ENCODE assay signal across 22 mouse cellular contexts in the genomic region with DNA sequence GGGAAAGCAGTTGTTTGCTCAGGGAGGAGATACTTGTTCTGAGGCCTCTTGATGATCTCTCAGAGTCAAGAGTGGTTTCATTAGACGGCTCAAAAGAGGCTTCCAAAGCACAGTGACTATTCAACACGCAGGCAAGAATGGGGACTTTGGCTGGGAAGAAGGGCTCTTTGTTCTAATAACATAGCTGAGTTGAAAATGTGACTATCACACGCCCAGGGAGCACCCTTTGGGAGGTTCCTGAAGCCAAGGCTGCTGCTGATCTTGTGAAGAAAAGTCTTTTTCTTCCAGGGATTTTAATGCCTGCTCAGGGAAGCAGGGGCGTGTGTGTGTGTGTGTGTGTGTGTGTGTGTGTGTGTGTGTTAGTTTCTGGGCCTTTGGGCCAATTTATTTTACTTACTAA. TPM values are rescaled to one million over a fixed set of nuclear protein-coding genes. Genes with fewer than 3 reads are reported as not detected.
A peak's percentile ranks its signal among the peaks of the same experiment; 100 is the strongest.
DNase-seq lines count a peak whose midpoint lies in the region; ATAC-seq and TF ChIP-seq lines count a peak whose summit lies in the region.
"Had no signal": no experiment of that assay in that cellular context is flagged by ENCODE, and none has a peak within 500 bp of the region (broad histone marks: within the 10 kb centered on the region; RNA-seq: fewer than 3 reads in every experiment).

No protein-coding gene starts in this region.

- 47% methylated on average over 4 of the region's 4 CpGs for whole genome bisulfite sequencing in lung, embryonic 15.5 days
- WGBS in lung, adult 2 months = 56% methylated on average over 4 of the region's 4 CpGs

- H3K4me3 ChIP-seq in gastrocnemius, adult 2 months = no peak overlapping the region
- no peak overlapping the region for H3K4me3 ChIP-seq in lung, embryonic 15.5 days
- no peak overlapping the region for H3K4me3 ChIP-seq in lung, adult 2 months (replicated peaks; ENCODE audit: extremely low read depth, low read depth, low read length)
- H3K4me3 ChIP-seq: embryonic facial prominence, embryonic 13.5 days; forebrain, embryonic 13.5 days; heart, adult 2 months; heart, embryonic 12.5 days; hindbrain, embryonic 15.5 days had no signal

- 0 out of 2 replicates have a peak, but pooled peaks cover 4% of the 10 kb centered on the region for H3K4me1 ChIP-seq in lung, embryonic 15.5 days
- H3K4me1 ChIP-seq in lung, adult 2 months (ENCODE audit: control insufficient read depth, insufficient read depth, low read length) = no peaks in the 10 kb centered on the region
- H3K4me1 ChIP-seq: embryonic facial prominence, embryonic 13.5 days; heart, embryonic 12.5 days; hindbrain, embryonic 15.5 days had no signal

- H3K9ac ChIP-seq in lung, embryonic 15.5 days = no peak overlapping the region
- H3K9ac ChIP-seq: embryonic facial prominence, embryonic 13.5 days; forebrain, embryonic 13.5 days; forebrain, postnatal 0 days; heart, embryonic 12.5 days; hindbrain, embryonic 15.5 days had no signal

- H3K27ac ChIP-seq in gastrocnemius, adult 2 months = no peak overlapping the region
- H3K27ac ChIP-seq in lung, embryonic 15.5 days = peak overlapping the region; percentile 15; the same call in 1 of the 2 replicates
- H3K27ac ChIP-seq: embryonic facial prominence, embryonic 13.5 days; forebrain, embryonic 13.5 days; heart, adult 2 months; hindbrain, embryonic 15.5 days had no signal

- H3K27me3 ChIP-seq in lung, embryonic 15.5 days = no peaks in the 10 kb centered on the region
- H3K27me3 ChIP-seq: embryonic facial prominence, embryonic 13.5 days; forebrain, embryonic 13.5 days; heart, embryonic 12.5 days; hindbrain, embryonic 15.5 days had no signal

- ATAC-seq in lung, embryonic 15.5 days (ENCODE audit: borderline replicate concordance, extremely low read depth, low FRiP score, low TSS enrichment) = no peak
- ATAC-seq: forebrain, embryonic 13.5 days; forebrain, postnatal 0 days had no signal

- TF ChIP-seq POLR2A in lung, adult 2 months (IDR thresholded peaks at IDR 0.05; ENCODE audit: borderline replicate concordance, extremely low read depth, low read depth, low read length) = no peak
- TF ChIP-seq POLR2A in brain, embryonic 14.5 days (IDR thresholded peaks at IDR 0.05; ENCODE audit: borderline replicate concordance, extremely low read depth, insufficient read depth, insufficient read length, poor library complexity, severe bottlenecking) = no peak

- H3K36me3 ChIP-seq in lung, embryonic 15.5 days = no peaks in the 10 kb centered on the region
- H3K36me3 ChIP-seq: embryonic facial prominence, embryonic 13.5 days; heart, embryonic 12.5 days; hindbrain, embryonic 15.5 days had no signal

- peak; percentile 27 for DNase-seq in gastrocnemius, adult 2 months
- DNase-seq in gastrocnemius, postnatal 10 days = no peak
- DNase-seq in lung, adult 2 months = no peak
- DNase-seq in brain, embryonic 14.5 days (ENCODE audit: low read depth) = peak; percentile 22
- no peak for DNase-seq in urinary bladder, adult 18-20 months (ENCODE audit: low spot score in 2 of 2)
- DNase-seq: adrenal gland, adult 8-10 months; adrenal gland, postnatal 36 days; cerebellum, adult 11-12 months; cerebellum, adult 9-10 months; cerebellum, postnatal 25 days; forebrain, postnatal 0 days; heart, adult 2 months; heart, postnatal 36 days; kidney, adult 11 months had no signal

- no peak overlapping the region for H3K4me2 ChIP-seq in lung, embryonic 15.5 days
- H3K4me2 ChIP-seq: embryonic facial prominence, embryonic 13.5 days; forebrain, embryonic 13.5 days; heart, embryonic 12.5 days; hindbrain, embryonic 15.5 days had no signal

- intact Hi-C loops in gastrocnemius, adult 2 months (cut with DNase I) = no loop called here

- no peak for TF ChIP-seq CTCF in gastrocnemius, adult 2 months (IDR thresholded peaks at IDR 0.05)
- no peak for TF ChIP-seq CTCF in lung, adult 2 months (IDR thresholded peaks at IDR 0.05; ENCODE audit: insufficient read depth, low read length)
- no peak for TF ChIP-seq CTCF in brain, embryonic 14.5 days (IDR thresholded peaks at IDR 0.05; ENCODE audit: borderline replicate concordance, extremely low read depth, insufficient read depth, insufficient read length)

- no peaks in the 10 kb centered on the region for H3K9me3 ChIP-seq in lung, embryonic 15.5 days
- H3K9me3 ChIP-seq: embryonic facial prominence, embryonic 13.5 days; forebrain, embryonic 13.5 days; heart, embryonic 12.5 days; hindbrain, embryonic 15.5 days had no signal

RNA-seq across cellular contexts. Expression of gene A2ml1, which starts 8.0 kb away (rescaled TPM):
- not detected for total RNA-seq in gastrocnemius, adult 2 months (2021)
- total RNA-seq in gastrocnemius, postnatal 10 days (2021) = not detected
- polyA plus RNA-seq in lung, embryonic 15.5 days (2015; fragmentation: Nextera tagmentation; extraction: Ambion mirVana) = 2.4 and 2.8 TPM in 2 replicates
- polyA plus RNA-seq in lung, adult 2 months (2012; rRNA removed) = 2.8 and 5.1 TPM in 2 replicates
- 0.83 and 1.2 TPM in 2 replicates for polyA plus RNA-seq in brain, embryonic 14.5 days (2012; rRNA removed)
- total RNA-seq: adrenal gland, adult 8-10 months; adrenal gland, postnatal 36 days; ES-E14; heart, adult 2 months; heart, postnatal 36 days had no signal
- polyA plus RNA-seq: hindbrain, embryonic 11.5 days had no signal

RNA-seq across cellular contexts. Expression of gene Klrb1a, which starts 33.9 kb away (rescaled TPM):
- not detected for total RNA-seq in gastrocnemius, adult 2 months (2021)
- not detected for total RNA-seq in gastrocnemius, postnatal 10 days (2021)
- not detected in 2 replicates for polyA plus RNA-seq in lung, embryonic 15.5 days (2015; fragmentation: Nextera tagmentation; extraction: Ambion mirVana)
- polyA plus RNA-seq in lung, adult 2 months (2012; rRNA removed) = 0.52 and 1.8 TPM in 2 replicates
- 0.12 TPM in 1 of 2 replicates, not detected in the other for polyA plus RNA-seq in brain, embryonic 14.5 days (2012; rRNA removed)
- total RNA-seq: adrenal gland, adult 8-10 months; adrenal gland, postnatal 36 days; ES-E14; forebrain, postnatal 0 days; heart, adult 2 months; heart, postnatal 36 days had no signal
- polyA plus RNA-seq: cortical plate, adult 2 months; embryonic facial prominence, embryonic 13.5 days; forebrain, embryonic 13.5 days; forebrain, postnatal 0 days; heart, embryonic 12.5 days; hindbrain, embryonic 11.5 days; hindbrain, embryonic 15.5 days had no signal

Comparison
In these comparisons a context has a peak if more than half of its experiments do, and no peak if none do; other contexts are left out.
1. DNase-seq: peak in gastrocnemius, adult 2 months (single experiment) and brain, embryonic 14.5 days (single experiment); none in gastrocnemius, postnatal 10 days (single experiment), lung, adult 2 months (single experiment) and urinary bladder, adult 18-20 months (0 of 2).